Mouse (Mus musculus) bone marrow, adult 2 months (tissue): ENCODE results near the gene Unk. TPM values are rescaled to one million over a fixed set of nuclear protein-coding genes. Genes with fewer than 3 reads are reported as not detected.
A peak's percentile ranks its signal among the peaks of the same experiment; 100 is the strongest.

Source experiments
- H3K27ac ChIP-seq: fragments of 200-500 bp; 2 replicates; pipeline ENCODE4 v1.5.1; 2012; ENCODE audit warnings: low read depth, mild to moderate bottlenecking, control low read depth, inconsistent platforms, low read length; ENCODE audit not compliant: control insufficient read depth, poor library complexity, insufficient read depth
- H3K4me1 ChIP-seq: fragments of 200-500 bp; 2 replicates; pipeline ENCODE4 v1.6.1; 2011; ENCODE audit warnings: low read length; ENCODE audit not compliant: control insufficient read depth, insufficient read depth
- H3K4me3 ChIP-seq: fragments of 200-500 bp; replicated peaks from 2 replicates; pipeline ENCODE3; 2011; ENCODE audit warnings: mild to moderate bottlenecking, low read depth, low read length, control low read depth; ENCODE audit not compliant: control insufficient read depth
- CTCF ChIP-seq: fragments of 200-500 bp; IDR thresholded peaks from 2 replicates; pipeline ENCODE4 v1.5.1; 2011; ENCODE audit warnings: low read length, control low read depth; ENCODE audit not compliant: control insufficient read depth, insufficient read depth
- POLR2A ChIP-seq: fragments of 200-500 bp; IDR thresholded peaks from 2 replicates; pipeline ENCODE4 v1.6.1; 2011; ENCODE audit warnings: low read depth, mild to moderate bottlenecking, control low read depth, low read length, borderline replicate concordance; ENCODE audit not compliant: control insufficient read depth
- WGBS: fragments of 180-500 bp; shearing (Covaris S2); methylation state at CpG from one replicate; pipeline ENCODE4 v1.1.7; 2018; 5-methylcytosine and 5-hydroxymethylcytosine counted together
- polyA plus RNA-seq: library from polyadenylated mRNA; stranded (reverse); fragments of >200 nt; gene quantifications from 2 replicates; pipeline ENCODE4 v1.2.4, GENCODE M21; 2011; ENCODE audit warnings: low replicate concordance; ENCODE audit not compliant: missing spikeins, insufficient read depth, insufficient read length

Gene Unk
- polyA plus RNA-seq, 1 experiment: 43.0 TPM

DNA sequence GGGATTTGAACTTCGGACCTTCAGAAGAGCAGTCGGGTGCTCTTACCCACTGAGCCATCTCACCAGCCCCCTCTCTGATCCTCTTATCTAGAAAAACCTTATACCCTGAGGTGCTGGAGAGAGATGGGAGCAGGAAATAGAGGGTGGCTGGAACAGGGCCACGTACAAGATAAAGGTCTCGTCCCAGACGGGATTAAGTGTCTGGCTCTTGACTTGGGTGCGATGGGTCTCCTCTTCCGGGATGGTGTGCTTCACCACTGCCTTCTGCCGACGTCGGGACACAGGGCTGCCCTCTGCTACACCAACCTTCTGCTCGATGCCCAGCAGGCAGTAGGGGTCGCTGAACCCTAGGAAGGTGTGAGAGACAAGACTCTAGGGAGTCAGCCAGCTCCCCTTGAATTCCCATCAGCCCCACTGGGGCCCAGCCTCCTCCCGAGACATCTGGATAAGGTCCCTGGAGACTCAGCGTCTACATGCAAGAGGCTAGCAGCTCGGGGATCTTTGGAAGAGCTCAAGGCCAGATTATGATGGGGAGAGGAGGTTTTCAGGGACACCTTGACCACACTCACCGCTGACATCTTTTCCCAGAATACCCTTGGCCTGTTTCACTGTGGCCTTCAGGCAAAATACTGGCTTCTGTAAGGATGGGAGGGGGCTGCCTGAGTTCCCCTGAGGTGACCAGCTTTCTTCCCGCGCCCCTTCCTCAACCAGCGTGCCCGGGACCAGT lies 45.6 kb downstream of the Unk start:
- H3K4me1 ChIP-seq: peaks cover 2% of the 10 kb centered on the region; the same call in 1 of the 2 replicates
- 52% methylated on average over 20 of the region's 20 CpGs for WGBS

GRCm38 (mm10) chr11:116076266-116076540 lies 46.1 kb downstream of the Unk start:
- 50% methylated on average over 7 of the region's 7 CpGs for WGBS
- Histone ChIP-seq H3K4me3 (peak overlapping the region; percentile 71), H3K4me1 (peaks cover 2% of the 10 kb centered on the region; the same call in 1 of the 2 replicates)

More for the DNA sequence above, 45.6 kb downstream of the Unk start:
- TF ChIP-seq POLR2A (0 out of 2 replicates have a peak, but pooled peaks have one; percentile 25), CTCF (no peak)
- H3K27ac ChIP-seq: peak overlapping the region; percentile 98
- H3K4me3 ChIP-seq: no peak overlapping the region

GRCm38 (mm10) chr11:116076836-116077235 lies 46.7 kb downstream of the Unk start:
- TF ChIP-seq CTCF: no peak
- peak; percentile 63; the same call in 1 of the 2 replicates for TF ChIP-seq POLR2A
- 8% methylated on average over 7 of the region's 7 CpGs for WGBS

More at GRCm38 (mm10) chr11:116076266-116076540, 46.1 kb downstream of the Unk start:
- TF ChIP-seq CTCF (no peak), POLR2A (no peak)
- H3K27ac ChIP-seq: peak overlapping the region; percentile 98

GRCm38 (mm10) chr11:116077446-116078204 lies 47.5 kb downstream of the Unk start, which contains the start of gene Unc13d:
TSS of gene Unc13d (minus strand) at chr11:116077961.
- Histone ChIP-seq H3K27ac (peak within 1 kb of the TSS; percentile 98), H3K4me1 (peaks cover 2% of the 10 kb centered on the region; the same call in 1 of the 2 replicates), H3K4me3 (peak within 1 kb of the TSS; percentile 71)
- TF ChIP-seq POLR2A: peak; percentile 85
- TF ChIP-seq CTCF: peak; percentile 55
- 2% methylated on average over 22 of the region's 22 CpGs for WGBS

More at GRCm38 (mm10) chr11:116076836-116077235, 46.7 kb downstream of the Unk start:
- H3K4me1 ChIP-seq: peaks cover 2% of the 10 kb centered on the region; the same call in 1 of the 2 replicates
- peak overlapping the region; percentile 98 for H3K27ac ChIP-seq
- peak overlapping the region; percentile 71 for H3K4me3 ChIP-seq

DNA sequence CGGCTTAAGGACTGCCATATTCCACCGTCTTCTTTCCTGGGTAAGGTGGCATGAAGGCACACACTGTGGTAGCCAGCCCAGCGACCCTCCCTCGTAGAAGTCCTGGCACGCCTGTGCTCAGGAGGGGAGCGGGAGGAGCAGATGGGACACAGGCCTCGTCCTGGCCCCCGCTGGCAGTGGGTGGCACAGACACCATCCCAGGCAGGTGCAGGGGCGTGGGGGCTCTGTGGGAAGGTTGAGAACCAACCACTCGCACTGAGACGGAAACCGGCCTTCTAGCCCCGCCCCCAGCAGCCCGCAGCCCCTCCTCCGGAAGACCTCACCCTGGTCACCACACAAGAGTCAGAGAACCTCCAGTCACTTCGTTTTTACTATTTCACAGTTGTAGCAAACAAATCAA lies 48.1 kb downstream of the Unk start:
- WGBS: 3% methylated on average over 15 of the region's 16 CpGs
- H3K4me3 ChIP-seq: peak overlapping the region; percentile 71
- TF ChIP-seq CTCF: no peak
- peak; percentile 95 for TF ChIP-seq POLR2A
- H3K27ac ChIP-seq: peak overlapping the region; percentile 98
- peaks cover 2% of the 10 kb centered on the region; the same call in 1 of the 2 replicates for H3K4me1 ChIP-seq

DNA sequence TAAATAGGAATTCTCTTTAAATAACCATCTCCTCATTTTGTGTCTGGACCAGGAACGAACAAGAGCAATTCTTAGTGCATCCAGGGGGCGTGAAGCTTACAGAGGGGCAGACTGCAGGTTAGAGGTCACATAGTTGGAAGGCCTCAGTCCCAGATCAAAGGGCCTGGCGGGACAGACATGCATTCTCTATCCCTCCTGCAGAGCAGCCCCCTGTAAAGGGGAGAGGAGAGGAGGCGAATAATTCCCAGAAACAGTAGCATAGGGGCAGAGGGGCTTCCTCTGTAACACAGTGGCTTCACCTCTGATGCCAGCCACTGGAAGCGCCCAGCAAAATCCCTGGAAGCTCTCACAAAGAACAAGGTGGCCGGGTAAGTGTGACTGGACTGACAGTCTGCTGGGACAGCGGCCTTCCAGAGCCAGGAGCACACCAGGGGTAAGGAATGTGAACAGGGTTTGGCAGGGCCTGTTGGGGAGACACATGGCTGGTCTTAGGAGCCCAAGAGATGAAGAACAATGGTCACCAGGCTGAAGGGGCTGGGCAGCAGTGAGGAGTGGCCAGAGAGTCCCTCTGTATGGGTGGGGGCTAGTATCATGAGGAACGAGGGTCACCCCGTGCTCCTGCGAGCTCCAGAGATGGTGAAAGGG lies 48.7 kb downstream of the Unk start:
- peak overlapping the region; percentile 72 for H3K27ac ChIP-seq
- no peak overlapping the region for H3K4me3 ChIP-seq
- TF ChIP-seq CTCF (no peak), POLR2A (no peak)
- WGBS: 68% methylated on average over 10 of the region's 10 CpGs
- peaks cover 2% of the 10 kb centered on the region; the same call in 1 of the 2 replicates for H3K4me1 ChIP-seq

- Histone ChIP-seq H3K27ac (no peak overlapping the region), H3K4me1 (peaks cover 2% of the 10 kb centered on the region; the same call in 1 of the 2 replicates), H3K4me3 (no peak overlapping the region)
- 76% methylated on average over 10 of the region's 10 CpGs for whole genome bisulfite sequencing
- TF ChIP-seq CTCF (no peak), POLR2A (no peak)
These were observed 49.4 kb downstream of the Unk start for GRCm38 (mm10) chr11:116079511-116079910.

DNA sequence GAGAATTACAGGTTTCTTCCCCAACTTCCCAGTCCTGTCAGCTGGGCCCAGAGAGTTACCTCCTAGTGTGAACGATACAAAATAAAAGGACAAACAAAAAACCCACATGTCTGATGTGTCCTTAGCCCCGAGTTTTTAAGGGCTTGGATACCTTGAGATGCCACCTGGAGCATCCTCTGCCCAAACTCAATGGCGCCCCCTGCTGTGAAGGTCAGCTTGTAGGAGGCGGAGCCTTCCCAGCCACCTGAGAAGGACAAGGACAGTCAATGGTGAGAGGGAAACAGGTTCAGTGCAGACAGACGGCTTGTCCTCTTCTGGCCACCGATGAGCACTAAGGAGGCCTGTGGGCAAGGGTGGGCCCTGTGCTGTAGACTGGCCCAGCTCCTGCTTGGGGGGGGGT lies 51.0 kb downstream of the Unk start:
- TF ChIP-seq CTCF (peak; percentile 87), POLR2A (no peak)
- H3K27ac ChIP-seq: no peak overlapping the region

More for the DNA sequence above, 51.0 kb downstream of the Unk start:
- WGBS: 59% methylated on average over 6 of the region's 6 CpGs
- no peak overlapping the region for H3K4me3 ChIP-seq
- H3K4me1 ChIP-seq: peaks cover 3% of the 10 kb centered on the region
